7 mouse cellular contexts compared by ENCODE assay signal in the genomic region with DNA sequence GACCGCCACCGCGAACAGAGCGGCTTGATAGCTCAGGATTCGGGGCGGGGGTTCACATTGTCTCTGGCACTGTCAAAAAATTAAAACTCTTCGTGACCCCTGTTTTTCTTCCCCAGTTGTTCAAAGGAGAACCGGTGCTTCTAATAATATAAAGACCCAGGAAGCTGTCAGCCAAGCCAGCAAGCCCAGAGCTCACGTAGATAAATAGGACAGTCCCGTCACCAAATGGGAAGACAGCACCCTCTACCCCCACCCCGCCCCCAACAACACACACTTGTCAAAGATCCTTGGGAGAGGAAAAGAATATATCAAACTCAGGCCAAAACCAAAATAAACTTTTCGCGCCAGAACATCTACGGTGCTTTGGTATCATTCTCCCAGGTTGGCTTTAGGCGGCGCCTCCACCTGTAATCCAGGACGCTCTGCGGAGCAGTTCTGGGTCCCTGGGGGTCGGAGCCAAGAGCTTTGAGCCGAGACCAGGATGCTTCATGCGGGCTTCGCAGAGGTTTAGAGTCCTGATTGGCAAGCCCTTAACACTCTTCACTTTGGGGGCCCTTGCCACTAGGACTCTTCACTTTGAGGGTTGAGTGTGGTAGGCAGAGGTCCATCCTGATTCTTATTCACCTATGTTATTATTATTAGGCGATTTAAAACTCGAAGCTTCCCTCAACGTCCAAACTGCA. TPM values are rescaled to one million over a fixed set of nuclear protein-coding genes. Genes with fewer than 3 reads are reported as not detected.
A peak's percentile ranks its signal among the peaks of the same experiment; 100 is the strongest.
DNase-seq lines count a peak whose midpoint lies in the region; ATAC-seq and TF ChIP-seq lines count a peak whose summit lies in the region.

No protein-coding gene starts in this region.

- no peak for TF ChIP-seq POLR2A in limb, embryonic 14.5 days (IDR thresholded peaks at IDR 0.05; ENCODE audit: borderline replicate concordance, extremely low read depth, insufficient read depth, insufficient read length)

- peak overlapping the region; percentile 40 for H3K4me2 ChIP-seq in lung, postnatal 0 days (replicated peaks; ENCODE audit: low read depth, low read length)
- peak overlapping the region; percentile 42 for H3K4me2 ChIP-seq in forebrain, embryonic 14.5 days (ENCODE audit: low read length)
- H3K4me2 ChIP-seq in limb, embryonic 14.5 days (replicated peaks; ENCODE audit: low read depth, low read length, severe bottlenecking) = peak overlapping the region; percentile 47

- WGBS in lung, postnatal 0 days = 2% methylated on average over 25 of the region's 25 CpGs
- under 1% methylated on average over 25 of the region's 25 CpGs for WGBS in forebrain, embryonic 14.5 days
- WGBS in limb, embryonic 14.5 days = under 1% methylated on average over 25 of the region's 25 CpGs

- no peaks in the 10 kb centered on the region for H3K4me1 ChIP-seq in lung, postnatal 0 days (ENCODE audit: insufficient read depth, low read depth, low read length)
- peaks cover 8% of the 10 kb centered on the region for H3K4me1 ChIP-seq in forebrain, embryonic 14.5 days (ENCODE audit: control insufficient read depth, insufficient read depth, low read length)
- H3K4me1 ChIP-seq in limb, embryonic 14.5 days (ENCODE audit: control insufficient read depth, insufficient read depth, low read length) = peaks cover 9% of the 10 kb centered on the region

- no peak overlapping the region for H3K27ac ChIP-seq in lung, postnatal 0 days (ENCODE audit: low read length)
- no peak overlapping the region for H3K27ac ChIP-seq in forebrain, embryonic 14.5 days (ENCODE audit: low read depth, low read length)
- H3K27ac ChIP-seq in limb, embryonic 14.5 days (replicated peaks; ENCODE audit: low read depth, low read length) = no peak overlapping the region

- peaks cover 81% of the 10 kb centered on the region for H3K27me3 ChIP-seq in lung, postnatal 0 days (replicated peaks; ENCODE audit: insufficient read depth, low read length)
- peaks cover 88% of the 10 kb centered on the region for H3K27me3 ChIP-seq in forebrain, embryonic 14.5 days (replicated peaks; ENCODE audit: control insufficient read depth, insufficient read depth, low read length)
- H3K27me3 ChIP-seq in limb, embryonic 14.5 days (ENCODE audit: control insufficient read depth, insufficient read depth, low read length) = peaks cover 89% of the 10 kb centered on the region

- no peak for DNase-seq in lung, postnatal 0 days (ENCODE audit: low spot score)
- DNase-seq in lung, postnatal 4 days = no peak
- no peak for DNase-seq in forebrain, embryonic 14.5 days (ENCODE audit: low spot score)
- DNase-seq in limb, embryonic 14.5 days (ENCODE audit: low spot score) = no peak
- DNase-seq in right cerebral cortex, postnatal 25 days = no peak
- DNase-seq in urinary bladder, postnatal 4 days (ENCODE audit: low spot score in 2 of 2) = no peak
- DNase-seq in urinary bladder, adult 18-20 months (ENCODE audit: low spot score in 2 of 2) = no peak

- H3K4me3 ChIP-seq in lung, postnatal 0 days (ENCODE audit: low read depth, low read length) = peak overlapping the region; percentile 23
- peak overlapping the region; percentile 22 for H3K4me3 ChIP-seq in forebrain, embryonic 14.5 days (ENCODE audit: low read depth, low read length)
- H3K4me3 ChIP-seq in limb, embryonic 14.5 days (replicated peaks; ENCODE audit: low read length) = peak overlapping the region; percentile 29

- TF ChIP-seq EP300 in lung, postnatal 0 days (IDR thresholded peaks at IDR 0.05) = no peak

- H3K36me3 ChIP-seq in lung, postnatal 0 days (ENCODE audit: insufficient read depth, low read length) = no peaks in the 10 kb centered on the region
- no peaks in the 10 kb centered on the region for H3K36me3 ChIP-seq in forebrain, embryonic 14.5 days (ENCODE audit: control insufficient read depth, insufficient read depth, low read length)
- no peaks in the 10 kb centered on the region for H3K36me3 ChIP-seq in limb, embryonic 14.5 days (ENCODE audit: control insufficient read depth, insufficient read depth, low read length)

- H3K9me3 ChIP-seq in lung, postnatal 0 days (ENCODE audit: low read length) = no peaks in the 10 kb centered on the region
- no peaks in the 10 kb centered on the region for H3K9me3 ChIP-seq in forebrain, embryonic 14.5 days (replicated peaks; ENCODE audit: control insufficient read depth, low read length)
- H3K9me3 ChIP-seq in limb, embryonic 14.5 days (ENCODE audit: control insufficient read depth, low read length) = no peaks in the 10 kb centered on the region

- TF ChIP-seq CTCF in lung, postnatal 0 days (IDR thresholded peaks at IDR 0.05) = no peak

- no peak for ATAC-seq in lung, postnatal 0 days
- no peak for ATAC-seq in forebrain, embryonic 14.5 days
- ATAC-seq in limb, embryonic 14.5 days (ENCODE audit: low FRiP score, low read depth) = no peak

- no peak overlapping the region for H3K9ac ChIP-seq in lung, postnatal 0 days (replicated peaks; ENCODE audit: low read depth)
- no peak overlapping the region for H3K9ac ChIP-seq in forebrain, embryonic 14.5 days (ENCODE audit: low read length)
- H3K9ac ChIP-seq in limb, embryonic 14.5 days (ENCODE audit: low read depth, low read length, severe bottlenecking) = no peak overlapping the region

RNA-seq across cellular contexts. Expression of gene Sox14, which starts 0.5 kb away (rescaled TPM):
- not detected in 2 replicates for polyA plus RNA-seq in lung, postnatal 0 days (2015; fragmentation: Nextera tagmentation; extraction: Ambion mirVana)
- polyA plus RNA-seq in forebrain, embryonic 14.5 days (2014; fragmentation: Nextera tagmentation; extraction: Ambion mirVana) = 2.8 and 3.6 TPM in 2 replicates
- polyA plus RNA-seq in limb, embryonic 14.5 days (2012; rRNA removed) = 0.08 and 0.18 TPM in 2 replicates
- polyA plus RNA-seq in limb, embryonic 14.5 days (2014; fragmentation: Nextera tagmentation; extraction: Ambion mirVana) = 0.08 TPM in 1 of 2 replicates, not detected in the other
